Comparison of ENCODE assay signal across 16 mouse cellular contexts in genomic region chr13:44711062-44711461, GRCm38 (mm10).
"Had no signal": no experiment of that assay in that cellular context is flagged by ENCODE, and none has a peak within 500 bp of the region (broad histone marks: within the 10 kb centered on the region; RNA-seq: fewer than 3 reads in every experiment).

No protein-coding gene starts in this region.

- H3K4me2 ChIP-seq: lung, embryonic 15.5 days; midbrain, embryonic 11.5 days; midbrain, embryonic 15.5 days; neural tube, embryonic 12.5 days; stomach, embryonic 15.5 days had no signal

- H3K4me3 ChIP-seq: left cerebral cortex, adult 2 months; lung, embryonic 15.5 days; megakaryocyte, embryonic 14.5 days; midbrain, embryonic 15.5 days; neural tube, embryonic 12.5 days; stomach, embryonic 15.5 days had no signal

- H3K9ac ChIP-seq: lung, embryonic 15.5 days; midbrain, embryonic 15.5 days; neural tube, embryonic 12.5 days; stomach, embryonic 15.5 days had no signal

- DNase-seq: kidney, adult 9 months; kidney, postnatal 14 days; lung, postnatal 14 days; retina, postnatal 1 day; right cerebral cortex, postnatal 14 days; thymus, adult 2 months; thymus, postnatal 36 days had no signal

- H3K9me3 ChIP-seq: lung, embryonic 15.5 days; megakaryocyte, embryonic 14.5 days; midbrain, embryonic 15.5 days; neural tube, embryonic 12.5 days; stomach, embryonic 15.5 days had no signal

- H3K4me1 ChIP-seq: midbrain, embryonic 15.5 days had no signal

- H3K27me3 ChIP-seq: lung, embryonic 15.5 days; megakaryocyte, embryonic 14.5 days; midbrain, embryonic 15.5 days; neural tube, embryonic 12.5 days; stomach, embryonic 15.5 days had no signal

- H3K36me3 ChIP-seq: lung, embryonic 15.5 days; midbrain, embryonic 15.5 days; neural tube, embryonic 12.5 days; stomach, embryonic 15.5 days had no signal

- H3K27ac ChIP-seq: left cerebral cortex, adult 2 months; lung, embryonic 15.5 days; macrophage; midbrain, embryonic 15.5 days; neural tube, embryonic 12.5 days; stomach, embryonic 15.5 days had no signal

- ATAC-seq: intestine, embryonic 16.5 days; midbrain, embryonic 15.5 days had no signal
